Mouse (Mus musculus) heart, postnatal 0 days (tissue): Measurements from ENCODE around the gene Olfr1329. TPM values are rescaled to one million over a fixed set of nuclear protein-coding genes. Genes with fewer than 3 reads are reported as not detected.
A peak's percentile ranks its signal among the peaks of the same experiment; 100 is the strongest.
"Not testable (repeated sequence)": the region's sequence is repeated elsewhere in the genome, so short reads cannot be mapped to it uniquely, and the experiment has no call there.

Experiments used
- ATAC-seq: fragments of 200-750 bp; cut with Nextera tagmentation; 2 replicates; pipeline ENCODE4 v1.8.0; 2017; ENCODE audit warnings: low read depth, moderate number of reproducible peaks, moderate library complexity; ENCODE audit not compliant: insufficient read depth
- DNase-seq: peaks from one replicate; pipeline ENCODE4 v3.0.0-alpha.2; 2016; ENCODE audit warnings: low spot score
- H3K27ac ChIP-seq: fragments of 300-500 bp; sonication (generic); 2 replicates; pipeline ENCODE4 v1.5.1; 2014; ENCODE audit warnings: low read depth, mild to moderate bottlenecking
- H3K27me3 ChIP-seq: fragments of 300-500 bp; sonication (generic); 2 replicates; pipeline ENCODE4 v1.6.1; 2014; ENCODE audit warnings: low read length, mixed read lengths; ENCODE audit not compliant: control insufficient read depth, insufficient read depth
- H3K36me3 ChIP-seq: fragments of 300-500 bp; sonication (generic); replicated peaks from 2 replicates; pipeline ENCODE4 v1.6.1; 2014; ENCODE audit warnings: low read length, mixed read lengths; ENCODE audit not compliant: control insufficient read depth, insufficient read depth
- H3K4me1 ChIP-seq: fragments of 300-500 bp; sonication (generic); 2 replicates; pipeline ENCODE4 v1.6.1; 2014; ENCODE audit warnings: antibody characterized with exemption; ENCODE audit not compliant: control insufficient read depth, insufficient read depth
- H3K4me2 ChIP-seq: fragments of 300-500 bp; sonication (generic); 2 replicates; pipeline ENCODE4 v1.6.1; 2014; ENCODE audit warnings: low read depth, mild to moderate bottlenecking, low read length, moderate library complexity
- H3K4me3 ChIP-seq: fragments of 300-500 bp; sonication (generic); 2 replicates; pipeline ENCODE4 v1.5.1; 2014; ENCODE audit warnings: low read depth, low read length
- H3K9ac ChIP-seq: fragments of 300-500 bp; sonication (generic); replicated peaks from 2 replicates; pipeline ENCODE4 v1.6.1; 2014; ENCODE audit warnings: low read depth, low read length, mixed read lengths
- H3K9me3 ChIP-seq: fragments of 300-500 bp; sonication (generic); replicated peaks from 2 replicates; pipeline ENCODE4 v1.6.1; 2016; ENCODE audit warnings: low read length; ENCODE audit not compliant: control insufficient read depth
- CTCF ChIP-seq: IDR thresholded peaks from 2 replicates; pipeline ENCODE4 v1.5.1; 2016; ENCODE audit warnings: antibody characterized with exemption, control low read depth, low read depth
- EP300 ChIP-seq: IDR thresholded peaks from 2 replicates; pipeline ENCODE4 v1.6.1; 2016; ENCODE audit warnings: antibody characterized with exemption, low read depth
- WGBS: fragments of 180-500 bp; shearing (Covaris S2); extraction: QIAGEN DNeasy Blood & Tissue Kit; methylation state at CpG from one replicate; pipeline ENCODE4 v1.1.7; 2014; 5-methylcytosine and 5-hydroxymethylcytosine counted together
- polyA plus RNA-seq: library from polyadenylated mRNA; unstranded; fragments of >200 nt; fragmentation: Nextera tagmentation; extraction: Ambion mirVana; gene quantifications from 2 replicates; pipeline ENCODE4 v1.2.1, GENCODE M21; 2015
- total RNA-seq: library from RNA; depleted of rRNA; stranded (reverse); fragments of >200 nt; gene quantifications from 2 replicates; pipeline ENCODE4 v1.2.3, GENCODE M21; 2014; ENCODE audit warnings: low replicate concordance; rRNA removed

Gene Olfr1329
- total RNA-seq (not detected in 2 replicates), polyA plus RNA-seq (not detected in 2 replicates)

- ATAC-seq, H3K27ac ChIP-seq: not testable (repeated sequence)
Measured at GRCm38 (mm10) chr4:118917365-118917764, at the start of gene Olfr1329. Gene Olfr1329, minus strand, starts transcription at chr4:118917465.

GRCm38 (mm10) chr4:118961141-118961628 is 43.9 kb upstream of the Olfr1329 start, which contains the start of gene Lao1:
Gene Lao1, plus strand, starts transcription at chr4:118961578.
- no peak within 1 kb of the TSS for H3K4me2 ChIP-seq
- no peaks in the 10 kb centered on the region for H3K4me1 ChIP-seq
- ATAC-seq (no peak), DNase-seq (peak; percentile 6)
- H3K27me3 ChIP-seq, result no peaks in the 10 kb centered on the region
- no peak within 1 kb of the TSS for H3K27ac ChIP-seq
- no peaks in the 10 kb centered on the region for H3K36me3 ChIP-seq
- 58% methylated on average over 2 of the region's 2 CpGs for WGBS
- H3K9ac ChIP-seq, result no peak within 1 kb of the TSS
- H3K9me3 ChIP-seq, result no peaks in the 10 kb centered on the region
- TF ChIP-seq EP300 (no peak), CTCF (no peak)
- no peak within 1 kb of the TSS for H3K4me3 ChIP-seq

More at GRCm38 (mm10) chr4:118917365-118917764, at the start of gene Olfr1329:
- not testable (repeated sequence) for H3K4me3 ChIP-seq, H3K36me3 ChIP-seq, H3K27me3 ChIP-seq, H3K4me1 ChIP-seq, DNase-seq, H3K9ac ChIP-seq, H3K4me2 ChIP-seq, H3K9me3 ChIP-seq
- 49% methylated on average over 2 of the region's 2 CpGs for WGBS

- Histone ChIP-seq H3K9ac (no peak overlapping the region), H3K9me3 (no peaks in the 10 kb centered on the region), H3K4me1 (no peaks in the 10 kb centered on the region), H3K27ac (no peak overlapping the region), H3K27me3 (no peaks in the 10 kb centered on the region), H3K36me3 (no peaks in the 10 kb centered on the region), H3K4me3 (no peak overlapping the region), H3K4me2 (no peak overlapping the region)
- TF ChIP-seq CTCF (no peak), EP300 (no peak)
- DNase-seq (no peak), ATAC-seq (no peak)
- WGBS, result 74% methylated on average over 7 of the region's 7 CpGs
Measured at GRCm38 (mm10) chr4:118958812-118959211, 41.5 kb upstream of the Olfr1329 start.

- no peak within 1 kb of the TSS for H3K27ac ChIP-seq
- WGBS, result 49% methylated on average over 2 of the region's 2 CpGs
- no peak within 1 kb of the TSS for H3K4me2 ChIP-seq
- no peak for TF ChIP-seq CTCF
- TF ChIP-seq EP300, result no peak
- ATAC-seq (no peak), DNase-seq (no peak)
- H3K4me3 ChIP-seq, result no peak within 1 kb of the TSS
- no peaks in the 10 kb centered on the region for H3K36me3 ChIP-seq
- H3K4me1 ChIP-seq, result no peaks in the 10 kb centered on the region
- H3K9ac ChIP-seq, result no peak within 1 kb of the TSS
- no peaks in the 10 kb centered on the region for H3K27me3 ChIP-seq
- no peaks in the 10 kb centered on the region for H3K9me3 ChIP-seq
Measured at GRCm38 (mm10) chr4:118938512-118938911, 21.2 kb upstream of the Olfr1329 start, which contains the start of gene Olfr1328. Gene Olfr1328, minus strand, starts transcription at chr4:118938612.

GRCm38 (mm10) chr4:118931326-118931725 is 14.1 kb upstream of the Olfr1329 start:
- not testable (repeated sequence) for H3K4me3 ChIP-seq

GRCm38 (mm10) chr4:118901981-118902380 is 15.3 kb downstream of the Olfr1329 start:
- no peak for DNase-seq
- TF ChIP-seq CTCF, result no peak
- no peak for TF ChIP-seq EP300
- no peak overlapping the region for H3K4me3 ChIP-seq
- no peaks in the 10 kb centered on the region for H3K9me3 ChIP-seq
- no peak for ATAC-seq
- no peak overlapping the region for H3K9ac ChIP-seq
- H3K27me3 ChIP-seq, result no peaks in the 10 kb centered on the region
- no peak overlapping the region for H3K27ac ChIP-seq
- H3K4me1 ChIP-seq, result no peaks in the 10 kb centered on the region
- H3K4me2 ChIP-seq, result no peak overlapping the region
- no peaks in the 10 kb centered on the region for H3K36me3 ChIP-seq
- 48% methylated on average over 2 of the region's 2 CpGs for WGBS

More at GRCm38 (mm10) chr4:118931326-118931725, 14.1 kb upstream of the Olfr1329 start:
- H3K27ac ChIP-seq, H3K27me3 ChIP-seq, DNase-seq, H3K9ac ChIP-seq, H3K9me3 ChIP-seq, H3K4me1 ChIP-seq, H3K36me3 ChIP-seq, H3K4me2 ChIP-seq, ATAC-seq: not testable (repeated sequence)
- 75% methylated on average over 3 of the region's 3 CpGs for WGBS
